Mouse (Mus musculus) liver, embryonic 14.5 days (tissue): ENCODE data around the gene Mrgbp. TPM values are rescaled to one million over a fixed set of nuclear protein-coding genes. Genes with fewer than 3 reads are reported as not detected.

ENCODE experiments used
- ATAC-seq: fragments of 200-750 bp; cut with Nextera tagmentation; 2 replicates; pipeline ENCODE4 v1.8.0; 2017; ENCODE audit warnings: moderate number of reproducible peaks, mild to moderate bottlenecking, moderate library complexity; ENCODE audit not compliant: insufficient read depth
- DNase-seq, 3 experiments: peaks; one replicate each; pipeline ENCODE4 v3.0.0-alpha.2; 2012 to 2013; ENCODE audit warnings: low read depth in 3 of 3, low spot score in 3 of 3
- H3K27ac ChIP-seq: fragments of 300-500 bp; sonication (generic); 2 replicates; pipeline ENCODE4 v1.5.1; 2014; ENCODE audit warnings: moderate library complexity, mild to moderate bottlenecking, control low read depth, inconsistent platforms
- H3K27me3 ChIP-seq: fragments of 300-500 bp; sonication (generic); 2 replicates; pipeline ENCODE4 v1.6.1; 2014; ENCODE audit warnings: mild to moderate bottlenecking, low read length, moderate library complexity; ENCODE audit not compliant: control insufficient read depth, insufficient read depth
- H3K36me3 ChIP-seq: fragments of 300-500 bp; sonication (generic); replicated peaks from 2 replicates; pipeline ENCODE4 v1.6.1; 2014; ENCODE audit warnings: low read depth; ENCODE audit not compliant: control insufficient read depth, insufficient read depth
- H3K4me1 ChIP-seq, 2 experiments: fragments of 200-500 bp in 1 of 2; fragments of 300-500 bp in 1 of 2; sonication (generic) in 1 of 2; replicated peaks; 2 replicates each; pipeline ENCODE4 v1.6.1; 2012 to 2014; ENCODE audit warnings: antibody characterized with exemption in 1 of 2, inconsistent platforms in 1 of 2, low read length in 1 of 2; ENCODE audit not compliant: control insufficient read depth in 2 of 2, insufficient read depth in 2 of 2
- H3K4me2 ChIP-seq: fragments of 300-500 bp; sonication (generic); 2 replicates; pipeline ENCODE4 v1.6.1; 2014; ENCODE audit warnings: low read depth, mild to moderate bottlenecking, control low read depth, moderate library complexity
- H3K4me3 ChIP-seq, 2 experiments: fragments of 200-500 bp in 1 of 2; fragments of 300-500 bp in 1 of 2; sonication (generic) in 1 of 2; 2 replicates each; pipeline ENCODE4 v1.5.1; 2012 to 2014; ENCODE audit warnings: low read depth in 2 of 2, low read length in 2 of 2, mild to moderate bottlenecking in 2 of 2, control low read depth in 1 of 2, inconsistent platforms in 1 of 2, moderate library complexity in 1 of 2; ENCODE audit not compliant: insufficient read depth in 1 of 2
- H3K9ac ChIP-seq: fragments of 300-500 bp; sonication (generic); replicated peaks from 2 replicates; pipeline ENCODE4 v1.6.1; 2014; ENCODE audit warnings: mild to moderate bottlenecking, control low read depth, moderate library complexity
- H3K9me3 ChIP-seq: fragments of 300-500 bp; sonication (generic); 2 replicates; pipeline ENCODE4 v1.6.1; 2016; ENCODE audit warnings: low read length, mixed read lengths; ENCODE audit not compliant: control insufficient read depth
- CTCF ChIP-seq: IDR thresholded peaks from 2 replicates; pipeline ENCODE4 v1.5.1; 2016; ENCODE audit warnings: antibody characterized with exemption, low read depth, control low read depth
- EP300 ChIP-seq: IDR thresholded peaks from 2 replicates; pipeline ENCODE4 v1.6.1; 2016; ENCODE audit warnings: antibody characterized with exemption, low read depth
- WGBS: fragments of 180-500 bp; shearing (Covaris S2); extraction: QIAGEN DNeasy Blood & Tissue Kit; methylation state at CpG from one replicate; pipeline ENCODE4 v1.1.7; 2014; ENCODE audit not compliant: insufficient replicate concordance; 5-methylcytosine and 5-hydroxymethylcytosine counted together
- polyA plus RNA-seq, 2 experiments: library from polyadenylated mRNA; depleted of rRNA in 1 of 2; stranded (reverse) in 1 of 2; unstranded in 1 of 2; fragments of >200 nt; fragmentation: Nextera tagmentation in 1 of 2; extraction: Ambion mirVana in 1 of 2; gene quantifications; 2 replicates each; pipeline versions ENCODE4 v1.2.1 to v1.2.3; 2012 to 2014

Mrgbp gene
- polyA plus RNA-seq (2012; rRNA removed) (10.5 and 10.8 TPM in 2 replicates), polyA plus RNA-seq (2014; fragmentation: Nextera tagmentation; extraction: Ambion mirVana) (7.1 and 7.4 TPM in 2 replicates)

DNA sequence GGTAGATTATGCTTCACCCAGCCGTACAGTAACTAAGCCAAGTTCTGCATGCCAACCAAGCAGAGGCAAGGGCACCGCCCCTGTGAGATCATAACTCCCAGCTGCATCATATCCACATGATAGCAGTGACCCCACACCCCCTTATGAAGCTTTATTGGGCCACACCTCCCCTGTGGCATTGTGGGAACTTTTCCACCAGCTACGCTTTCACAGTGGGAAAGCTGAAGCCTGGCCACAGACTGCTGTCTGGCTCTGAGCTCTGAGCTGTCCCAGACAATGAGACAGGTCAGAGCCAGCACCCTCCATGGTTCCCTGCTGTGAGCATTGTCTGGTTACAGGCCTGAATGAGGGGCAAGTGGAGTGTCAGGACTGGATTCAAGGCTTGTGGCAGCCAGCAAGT lies at the start of gene Mrgbp:
Gene Mrgbp (plus strand): TSS at position 303 of the 400 bp plus-strand sequence.
- Histone ChIP-seq H3K4me3 (no peak within 1 kb of the TSS), H3K36me3 (no peaks in the 10 kb centered on the region; the same call in 1 of the 2 replicates), H3K9ac (no peak within 1 kb of the TSS), H3K27me3 (no peaks in the 10 kb centered on the region; the same call in 1 of the 2 replicates), H3K4me2 (peak within 1 kb of the TSS; percentile 76; the same call in 1 of the 2 replicates), H3K4me1 (peaks cover 0 to 12% of the 10 kb centered on the region in 2 experiments; a peak in 2 of 4 replicates), H3K27ac (no peak within 1 kb of the TSS), H3K9me3 (no peaks in the 10 kb centered on the region)
- TF ChIP-seq EP300 = no peak
- no peak for TF ChIP-seq CTCF
- DNase-seq (no peak), ATAC-seq (no peak)
- 63% methylated on average over 3 of the region's 3 CpGs for WGBS

DNA sequence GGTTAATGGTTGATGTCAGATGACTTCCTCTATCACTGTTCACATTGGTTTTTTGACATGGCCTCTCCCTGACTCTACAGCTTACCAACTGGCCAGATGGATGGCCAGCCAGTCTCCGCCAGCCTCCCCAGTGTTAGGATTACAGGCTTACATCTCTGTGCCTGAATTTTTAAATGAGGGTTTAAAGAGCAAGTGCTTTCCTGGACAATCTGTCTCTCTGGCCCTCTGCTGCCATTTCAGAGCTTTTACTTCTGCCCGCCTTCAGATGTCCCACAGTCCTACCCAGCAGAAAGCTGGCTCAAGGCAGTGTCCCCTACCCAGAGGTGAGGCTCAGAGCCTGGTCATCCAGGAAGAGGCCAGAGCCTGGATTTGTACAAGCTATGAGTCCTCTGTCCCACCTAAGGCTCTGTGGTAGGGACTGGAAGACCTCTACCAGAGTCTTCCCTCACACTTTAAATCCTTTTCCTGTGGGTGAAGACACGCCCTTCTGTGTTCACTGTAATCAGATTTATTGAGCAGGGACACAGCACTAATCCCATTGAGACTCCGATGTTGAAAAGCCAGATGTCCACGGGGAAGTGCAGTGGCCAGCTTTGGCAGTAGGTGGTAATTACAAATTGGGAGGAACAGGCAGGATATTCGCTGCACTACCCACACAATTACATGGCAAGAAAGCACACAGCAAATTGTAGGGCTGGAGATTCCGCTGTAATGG lies 49.3 kb upstream of the Mrgbp start:
- Histone ChIP-seq H3K36me3 (no peaks in the 10 kb centered on the region), H3K27me3 (no peaks in the 10 kb centered on the region), H3K4me2 (no peak overlapping the region), H3K27ac (no peak overlapping the region), H3K4me1 (no peaks in the 10 kb centered on the region), H3K4me3 (no peak overlapping the region), H3K9ac (no peak overlapping the region), H3K9me3 (no peaks in the 10 kb centered on the region)
- no peak for TF ChIP-seq EP300
- TF ChIP-seq CTCF = no peak
- DNase-seq (no peak), ATAC-seq (no peak)
- WGBS = 53% methylated on average over 7 of the region's 7 CpGs

DNA sequence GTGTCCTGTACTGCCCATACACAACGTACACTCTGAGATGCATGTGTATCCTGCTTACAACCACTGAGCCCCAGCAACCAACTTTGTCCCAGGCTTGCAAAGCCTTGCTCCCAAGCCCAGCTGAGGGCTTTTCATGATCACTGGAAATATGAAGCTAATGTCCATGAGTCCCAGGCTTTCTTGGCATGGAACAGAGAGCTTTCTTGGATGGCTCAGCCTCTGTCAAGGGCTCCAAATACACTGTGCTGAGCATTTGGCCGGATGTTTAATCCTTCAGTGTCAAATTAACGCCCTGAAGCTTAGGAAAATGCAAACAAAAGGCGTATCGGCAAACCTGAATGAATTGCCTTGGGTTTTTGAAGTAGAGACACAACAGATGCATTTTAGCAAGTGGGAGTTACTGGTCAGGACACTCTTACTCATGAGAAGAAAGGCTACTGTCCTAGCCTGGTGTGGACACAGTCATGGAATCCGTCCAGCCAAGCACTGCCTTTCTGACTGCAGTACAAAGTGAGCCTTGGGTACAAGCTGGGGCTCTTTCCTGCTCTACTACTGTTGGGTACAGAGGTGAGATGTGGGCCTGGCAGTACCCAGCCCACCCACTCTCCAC lies 48.6 kb upstream of the Mrgbp start:
- no peak for TF ChIP-seq CTCF
- no peak for TF ChIP-seq EP300
- H3K4me3 ChIP-seq = no peak overlapping the region
- H3K36me3 ChIP-seq = no peaks in the 10 kb centered on the region
- no peaks in the 10 kb centered on the region for H3K27me3 ChIP-seq
- no peak for DNase-seq
- no peak overlapping the region for H3K27ac ChIP-seq
- no peaks in the 10 kb centered on the region for H3K4me1 ChIP-seq
- no peak for ATAC-seq
- no peak overlapping the region for H3K4me2 ChIP-seq
- no peak overlapping the region for H3K9ac ChIP-seq
- 52% methylated on average over 6 of the region's 6 CpGs for WGBS
- no peaks in the 10 kb centered on the region for H3K9me3 ChIP-seq

DNA sequence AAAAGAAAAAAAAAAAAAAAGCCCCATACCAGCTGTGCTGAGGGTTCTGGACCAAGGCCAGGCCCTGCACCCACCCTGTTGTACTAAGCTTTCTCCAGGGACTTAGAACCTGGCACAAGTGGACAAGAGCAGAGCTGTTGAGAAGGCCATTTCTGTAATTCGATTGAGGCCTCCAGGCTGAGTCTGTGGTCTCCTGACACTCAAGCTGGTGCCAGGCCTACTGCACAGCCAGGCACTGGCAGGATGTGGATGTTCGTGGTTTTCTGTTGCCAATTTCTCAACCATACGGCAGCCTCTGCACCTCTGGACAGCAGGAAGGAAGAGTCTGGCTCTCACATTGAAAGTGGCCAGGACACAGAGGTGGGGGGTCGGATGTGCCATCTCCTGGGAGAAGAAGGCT lies 47.9 kb upstream of the Mrgbp start:
- H3K27ac ChIP-seq = no peak overlapping the region
- WGBS = 25% methylated on average over 4 of the region's 4 CpGs
- TF ChIP-seq CTCF = no peak
- TF ChIP-seq EP300 = no peak
- ATAC-seq (no peak), DNase-seq (no peak)
- H3K4me3 ChIP-seq = no peak overlapping the region
- H3K9ac ChIP-seq = no peak overlapping the region
- H3K4me1 ChIP-seq = no peaks in the 10 kb centered on the region
- H3K4me2 ChIP-seq = no peak overlapping the region
- H3K27me3 ChIP-seq = no peaks in the 10 kb centered on the region
- no peaks in the 10 kb centered on the region for H3K9me3 ChIP-seq
- no peaks in the 10 kb centered on the region for H3K36me3 ChIP-seq

DNA sequence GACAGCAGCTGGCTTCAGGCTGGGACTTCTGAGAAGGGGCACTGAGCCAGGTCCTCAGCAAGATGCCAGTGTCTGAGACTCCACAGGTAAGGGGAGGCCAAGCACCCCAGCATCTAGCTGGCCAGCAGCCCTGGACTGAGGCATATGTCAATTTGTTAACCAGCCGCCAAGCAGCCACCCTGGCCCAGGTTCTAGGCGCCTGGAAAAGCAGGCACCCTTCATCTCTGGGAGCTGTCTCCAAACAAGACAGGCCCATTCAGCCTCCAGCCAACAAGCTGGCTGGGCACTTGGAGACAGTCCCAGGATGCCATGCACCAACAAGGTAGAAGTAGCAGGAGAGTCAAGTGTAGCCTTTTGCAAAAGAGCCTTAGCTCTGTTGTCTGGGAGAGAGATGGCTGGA lies 37.4 kb upstream of the Mrgbp start:
- ATAC-seq = no peak
- no peak overlapping the region for H3K4me3 ChIP-seq

More for the DNA sequence above, 37.4 kb upstream of the Mrgbp start:
- no peak overlapping the region for H3K27ac ChIP-seq
- DNase-seq = no peak
- TF ChIP-seq EP300 = no peak
- no peak for TF ChIP-seq CTCF
- H3K9ac ChIP-seq = no peak overlapping the region
- no peaks in the 10 kb centered on the region for H3K36me3 ChIP-seq
- no peaks in the 10 kb centered on the region for H3K4me1 ChIP-seq
- H3K27me3 ChIP-seq = no peaks in the 10 kb centered on the region
- no peaks in the 10 kb centered on the region for H3K9me3 ChIP-seq
- WGBS = 63% methylated on average over 2 of the region's 2 CpGs
- H3K4me2 ChIP-seq = no peak overlapping the region
